8 mouse cellular contexts compared by ENCODE assay signal in the genomic region with DNA sequence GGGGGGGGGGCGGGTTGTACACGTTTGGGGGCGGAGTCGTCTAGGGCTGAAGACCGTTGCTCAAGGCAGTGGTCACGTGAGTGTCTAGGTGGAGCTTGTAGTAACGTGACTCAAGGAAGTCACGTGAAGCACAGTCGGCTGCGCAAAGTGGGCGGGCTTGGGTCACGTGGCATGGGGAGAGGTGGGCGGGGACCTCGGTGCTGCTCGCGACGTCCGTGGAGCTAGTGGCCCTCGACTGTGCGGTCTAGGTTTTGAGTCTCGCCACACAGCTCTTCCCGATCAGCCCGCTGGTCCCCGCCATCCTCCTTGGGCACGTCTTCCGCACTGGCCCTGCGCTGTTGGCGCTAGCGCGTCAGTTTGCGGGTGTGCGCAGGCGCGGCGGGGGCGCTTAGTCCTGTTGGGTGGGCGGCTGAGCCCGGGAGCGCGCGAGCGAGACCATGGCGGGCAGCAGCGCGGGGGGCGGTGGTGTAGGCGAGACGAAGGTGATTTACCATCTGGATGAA. TPM values are rescaled to one million over a fixed set of nuclear protein-coding genes. Genes with fewer than 3 reads are reported as not detected.
DNase-seq lines count a peak whose midpoint lies in the region; ATAC-seq and TF ChIP-seq lines count a peak whose summit lies in the region.

A gene (plus strand): TSS at position 200 of the 503 bp plus-strand sequence.

- H3K27me3 ChIP-seq in embryonic facial prominence, embryonic 14.5 days (replicated peaks; ENCODE audit: control insufficient read depth, insufficient read depth, low read length), result no peaks in the 10 kb centered on the region
- no peaks in the 10 kb centered on the region for H3K27me3 ChIP-seq in heart, adult 2 months (ENCODE audit: control insufficient read depth, insufficient read depth, low read length)

- peak; percentile 50 for ATAC-seq in embryonic facial prominence, embryonic 14.5 days (ENCODE audit: low read depth)
- peak; percentile 42 for ATAC-seq in monocyte, adult 5-6 weeks (replicated peaks; ENCODE audit: insufficient number of reproducible peaks, low FRiP score, low TSS enrichment, poor library complexity, severe bottlenecking)

- peak within 1 kb of the TSS; percentile 94 for H3K4me2 ChIP-seq in embryonic facial prominence, embryonic 14.5 days (ENCODE audit: low read depth, low read length)

- peak within 1 kb of the TSS; percentile 95 for H3K27ac ChIP-seq in embryonic facial prominence, embryonic 14.5 days (replicated peaks; ENCODE audit: low read depth, low read length)
- H3K27ac ChIP-seq in heart, adult 2 months, result peak within 1 kb of the TSS; percentile 85

- DNase-seq in 416B (ENCODE audit: low read depth) (peak; percentile 99), liver (peak; percentile 95)
- DNase-seq in adrenal gland, postnatal 4 days (ENCODE audit: low spot score in 2 of 2), result peak; percentile 71 to 83
- peak; percentile 99 for DNase-seq in embryonic facial prominence, embryonic 14.5 days (ENCODE audit: low spot score)
- DNase-seq in heart, adult 2 months, result peak; percentile 86 to 91
- peak; percentile 91 to 95 for DNase-seq in kidney, adult 8-10 months
- DNase-seq in spleen, postnatal 4 days (ENCODE audit: low spot score in 2 of 2), result peak; percentile 90 to 92

- intact Hi-C loops in heart, adult 2 months (cut with DNase I), result loop anchor here (2.0 kb wide), 2 partner anchors 14 to 66 kb away; a partner anchor contains a TSS

- peaks cover 5% of the 10 kb centered on the region for H3K79me2 ChIP-seq in heart, adult 2 months (replicated peaks; ENCODE audit: control insufficient read depth, insufficient read depth, low read length)

- peak within 1 kb of the TSS; percentile 74 for H3K4me3 ChIP-seq in embryonic facial prominence, embryonic 14.5 days (ENCODE audit: low read depth, low read length)
- peak within 1 kb of the TSS; percentile 71 for H3K4me3 ChIP-seq in heart, adult 2 months

- TF ChIP-seq CTCF in heart, adult 2 months (IDR thresholded peaks at IDR 0.05), result no peak

- H3K36me3 ChIP-seq in embryonic facial prominence, embryonic 14.5 days (ENCODE audit: control insufficient read depth, insufficient read depth, low read length), result peaks cover 36% of the 10 kb centered on the region
- H3K36me3 ChIP-seq in heart, adult 2 months (ENCODE audit: control insufficient read depth, insufficient read depth, low read length), result no peaks in the 10 kb centered on the region

- H3K9me3 ChIP-seq in embryonic facial prominence, embryonic 14.5 days (ENCODE audit: control insufficient read depth, low read length), result no peaks in the 10 kb centered on the region

- WGBS in embryonic facial prominence, embryonic 14.5 days, result 1% methylated on average over 34 of the region's 48 CpGs
- under 1% methylated on average over 48 of the region's 48 CpGs for WGBS in heart, adult 2 months

- TF ChIP-seq EP300 in heart, adult 2 months (IDR thresholded peaks at IDR 0.05; ENCODE audit: insufficient read depth, low read depth, low read length), result peak; percentile 97

- TF ChIP-seq POLR2A in heart, adult 2 months (IDR thresholded peaks at IDR 0.05; ENCODE audit: insufficient read depth, low read depth, low read length), result peak; percentile 90

- H3K9ac ChIP-seq in embryonic facial prominence, embryonic 14.5 days (ENCODE audit: low read depth, low read length), result peak within 1 kb of the TSS; percentile 82
- peak within 1 kb of the TSS; percentile 93 for H3K9ac ChIP-seq in heart, adult 2 months (ENCODE audit: low read depth, low read length)

- peaks cover 19% of the 10 kb centered on the region for H3K4me1 ChIP-seq in embryonic facial prominence, embryonic 14.5 days (ENCODE audit: control insufficient read depth, insufficient read depth, low read length)
- peaks cover 1% of the 10 kb centered on the region for H3K4me1 ChIP-seq in heart, adult 2 months (ENCODE audit: control insufficient read depth, insufficient read depth, low read length)

RNA-seq across cellular contexts. Expression of the gene that starts here (rescaled TPM):
- 10 to 100 TPM; 35.5 to 38.2 TPM for total RNA-seq in adrenal gland, postnatal 4 days (2021)
- 30.8 and 36.2 TPM in 2 replicates for polyA plus RNA-seq in embryonic facial prominence, embryonic 14.5 days (2014; fragmentation: Nextera tagmentation; extraction: Ambion mirVana)
- total RNA-seq in heart, adult 2 months (2021), result 1 to 10 TPM; 4.1 to 4.9 TPM
- 6.1 and 7.4 TPM in 2 replicates for polyA plus RNA-seq in heart, adult 2 months (2012; rRNA removed)
- 18.6 to 27.1 TPM (median 19.1 TPM) in 3 replicates for total RNA-seq in monocyte, adult 5-6 weeks (2017)

Comparison
In these comparisons a context has a peak if more than half of its experiments do, and no peak if none do; other contexts are left out.
1. Peak in every context shown above with its lines: DNase-seq, ATAC-seq, H3K4me3 ChIP-seq and H3K27ac ChIP-seq.